Mouse (Mus musculus): ENCODE measurements around the gene Cd247. TPM values are rescaled to one million over a fixed set of nuclear protein-coding genes. Genes with fewer than 3 reads are reported as not detected.

Gene Cd247
- total RNA-seq (2023) = 443 TPM

DNA sequence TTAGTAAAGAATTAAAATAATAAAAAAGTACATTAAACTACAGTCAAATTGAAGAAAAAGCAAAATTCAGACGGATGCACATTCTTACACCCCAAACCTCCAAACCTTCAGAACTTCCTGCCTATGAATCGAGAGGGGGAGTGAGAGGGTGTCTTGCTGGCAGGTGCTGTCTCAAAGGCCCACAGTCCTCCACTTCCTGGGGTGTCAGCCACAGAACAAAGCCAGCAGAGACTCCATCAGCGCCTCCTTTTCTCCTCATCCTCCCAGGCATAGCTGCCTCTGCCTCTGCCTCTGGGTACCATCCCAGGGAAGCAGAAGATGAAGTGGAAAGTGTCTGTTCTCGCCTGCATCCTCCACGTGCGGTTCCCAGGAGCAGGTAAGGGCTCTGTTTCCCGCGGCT is at the start of gene Cd247:
Cd247 (plus strand) TSS at position 171 of the 400 bp plus-strand sequence.

DNA sequence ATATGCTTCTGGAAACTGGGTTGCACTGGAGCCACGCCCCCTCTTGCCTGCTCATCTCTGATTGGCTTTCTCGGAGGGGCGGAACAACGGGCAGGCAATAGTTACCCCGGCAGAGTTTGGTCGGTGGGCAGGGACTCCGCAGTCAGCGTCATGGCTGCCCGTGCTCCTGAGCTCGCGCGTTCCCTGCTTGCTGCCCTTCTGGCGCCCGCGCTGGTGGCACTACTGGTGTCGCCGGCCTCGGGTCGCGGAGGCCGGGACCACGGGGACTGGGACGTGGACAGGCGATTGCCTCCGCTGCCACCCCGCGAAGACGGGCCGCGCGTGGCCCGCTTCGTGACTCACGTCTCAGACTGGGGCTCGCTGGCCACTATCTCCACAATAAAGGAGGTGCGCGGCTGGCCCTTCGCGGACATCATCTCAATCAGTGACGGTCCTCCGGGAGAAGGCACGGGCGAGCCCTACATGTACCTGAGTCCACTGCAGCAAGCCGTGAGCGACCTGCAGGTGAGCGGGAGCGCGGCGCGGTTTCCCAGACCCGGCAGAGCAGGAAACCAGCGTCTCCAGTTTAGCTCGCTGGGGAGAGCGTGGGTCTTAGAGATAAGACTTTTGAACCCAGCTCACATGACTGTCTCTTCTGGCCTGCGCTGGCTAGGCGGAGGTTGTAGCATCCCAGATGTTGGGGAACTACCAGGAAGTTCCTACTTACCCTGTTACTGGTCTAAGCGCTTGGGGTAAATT is 24.7 kb upstream of the Cd247 start, which contains the start of gene Creg1:
Creg1 (plus strand) TSS at position 112 of the 738 bp plus-strand sequence.

Other genes with a start within 250 kb of the Cd247 start
- 2.0 TPM for gene Mpzl1, start 154.1 kb upstream of the Cd247 start, total RNA-seq (2023)
- gene Rcsd1, start 78.9 kb upstream of the Cd247 start, total RNA-seq (2023) = 171 TPM
- gene Creg1, start 24.9 kb upstream of the Cd247 start, total RNA-seq (2023) = 11.2 TPM
- 46.3 TPM for gene Pou2f1, start 214.0 kb downstream of the Cd247 start, total RNA-seq (2023)

All from CD4-positive naive resting alpha-beta T cell, adult 76 days (primary cell).